Mouse (Mus musculus): ENCODE results near the gene Xrcc1. TPM values are rescaled to one million over a fixed set of nuclear protein-coding genes. Genes with fewer than 3 reads are reported as not detected.

Gene Xrcc1
- total and polyA plus RNA-seq, 3 experiments, result 81.7 to 148 (median 136) TPM

DNA sequence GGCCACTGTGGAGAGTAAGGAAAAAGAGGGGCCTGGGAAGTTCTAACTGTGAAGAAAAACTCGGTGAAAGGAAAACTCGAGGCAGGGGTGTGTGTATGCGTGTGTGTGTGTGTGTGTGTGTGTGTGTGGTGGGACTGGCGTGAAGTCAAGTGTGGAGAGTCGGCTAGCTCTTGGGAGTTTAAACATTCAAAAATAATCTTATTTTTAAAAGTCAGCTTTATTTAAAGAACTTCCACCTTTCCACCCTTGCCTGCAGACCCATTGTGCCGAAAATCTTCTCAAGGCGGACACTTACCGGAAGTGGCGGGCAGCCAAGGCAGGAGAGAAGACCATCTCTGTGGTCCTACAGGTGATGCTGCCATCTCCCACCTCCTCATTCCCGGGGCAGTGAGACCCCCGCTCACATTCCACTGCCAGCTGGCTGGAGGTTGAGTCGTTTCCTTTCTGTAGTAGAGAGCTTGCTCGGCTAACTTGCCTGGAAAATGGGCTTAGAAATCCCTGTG lies 1.5 kb downstream of the Xrcc1 start:
- H3K36me3 ChIP-seq (replicated peaks in 1 of 2; ENCODE audit: control insufficient read depth in 1 of 2, insufficient read depth in 1 of 2, low read length in 1 of 2), result peaks cover 29 to 47% of the 10 kb centered on the region in 2 experiments
- in situ Hi-C loops (cut with MboI; ENCODE audit: low pct_ligation_motif_present, low pct_unique_long_range_greater_than_20kb, low sequenced_read_pairs) (no loop called here), dilution Hi-C loops (cut with MboI; ENCODE audit: extremely low pct_ligation_motif_present, extremely low pct_unique_long_range_greater_than_20kb, low sequenced_read_pairs) (no loop called here)
- H3K27ac ChIP-seq (ENCODE audit: insufficient read depth, low read depth), result no peak overlapping the region
- DNase-seq (ENCODE audit: extremely low read depth), result no peak
- H3K9me3 ChIP-seq (replicated peaks; ENCODE audit: low read length), result peaks cover 6% of the 10 kb centered on the region
- H3K4me2 ChIP-seq (ENCODE audit: insufficient read depth, low read depth, poor library complexity, severe bottlenecking), result peak overlapping the region; percentile 52
- peak overlapping the region; percentile 70 to 97 (median 89) for H3K4me3 ChIP-seq (replicated peaks in 1 of 3; ENCODE audit: low read depth in 2 of 3, low read length in 2 of 3, poor library complexity in 1 of 3)
- peaks cover 3 to 46% of the 10 kb centered on the region in 2 experiments; a peak in 3 of 4 replicates for H3K4me1 ChIP-seq (ENCODE audit: control insufficient read depth in 1 of 2, insufficient read depth in 2 of 2)
- no peaks in the 10 kb centered on the region for H3K27me3 ChIP-seq (replicated peaks)
- H3K9ac ChIP-seq (ENCODE audit: insufficient read depth, low read depth), result peak overlapping the region; percentile 93
- peaks cover 18% of the 10 kb centered on the region for H3K79me2 ChIP-seq (replicated peaks; ENCODE audit: control insufficient read depth, extremely low read depth, insufficient read depth, poor library complexity, severe bottlenecking)
- 0 out of 2 replicates have a peak, but pooled peaks have one; percentile 57 for TF ChIP-seq ZMIZ1 (IDR thresholded peaks at IDR 0.05; ENCODE audit: low read depth, low read length)
- TF ChIP-seq MAX (IDR thresholded peaks at IDR 0.05; ENCODE audit: low read length), result 0 out of 2 replicates have a peak, but pooled peaks have one; percentile 4
- 0 out of 2 replicates have a peak, but pooled peaks have one; percentile 9 for TF ChIP-seq NRF1 (IDR thresholded peaks at IDR 0.05; ENCODE audit: low read depth, low read length)
- no peak for TF ChIP-seq UBTF (IDR thresholded peaks at IDR 0.05; ENCODE audit: low read depth, low read length)
- peak; percentile 59; the same call in 1 of the 2 replicates for TF ChIP-seq ELF1 (IDR thresholded peaks at IDR 0.05; ENCODE audit: low read depth, low read length)

- no peak overlapping the region for H3K4me2 ChIP-seq (ENCODE audit: insufficient read depth, low read depth, poor library complexity, severe bottlenecking)
- DNase-seq (ENCODE audit: extremely low read depth), result no peak
- H3K9me3 ChIP-seq (replicated peaks; ENCODE audit: low read length), result peaks cover 7% of the 10 kb centered on the region
- peaks cover 46 to 82% of the 10 kb centered on the region in 2 experiments for H3K36me3 ChIP-seq (replicated peaks in 1 of 2; ENCODE audit: control insufficient read depth in 1 of 2, insufficient read depth in 1 of 2, low read length in 1 of 2)
- H3K79me2 ChIP-seq (replicated peaks; ENCODE audit: control insufficient read depth, extremely low read depth, insufficient read depth, poor library complexity, severe bottlenecking), result peaks cover 19% of the 10 kb centered on the region
- H3K4me3 ChIP-seq (replicated peaks in 1 of 3; ENCODE audit: low read depth in 2 of 3, low read length in 2 of 3, poor library complexity in 1 of 3), result no peak overlapping the region
- TF ChIP-seq ELF1 (IDR thresholded peaks at IDR 0.05; ENCODE audit: low read depth, low read length) (no peak), CTCF (conservative IDR thresholded peaks at IDR 0.05 in 1 of 2, IDR thresholded peaks at IDR 0.05 in 1 of 2; ENCODE audit: low read depth in 2 of 2, low read length in 2 of 2) (no peak)
- H3K4me1 ChIP-seq (ENCODE audit: control insufficient read depth in 1 of 2, insufficient read depth in 2 of 2), result peaks cover 16 to 66% of the 10 kb centered on the region in 2 experiments
- no peak overlapping the region for H3K27ac ChIP-seq (ENCODE audit: insufficient read depth, low read depth)
- H3K9ac ChIP-seq (ENCODE audit: insufficient read depth, low read depth), result no peak overlapping the region
- H3K27me3 ChIP-seq (replicated peaks), result no peaks in the 10 kb centered on the region
- dilution Hi-C loops (cut with MboI; ENCODE audit: extremely low pct_ligation_motif_present, extremely low pct_unique_long_range_greater_than_20kb, low sequenced_read_pairs) (no loop called here), in situ Hi-C loops (cut with MboI; ENCODE audit: low pct_ligation_motif_present, low pct_unique_long_range_greater_than_20kb, low sequenced_read_pairs) (no loop called here)
Measured at GRCm38 (mm10) chr7:24551985-24552759, 6.1 kb downstream of the Xrcc1 start.

GRCm38 (mm10) chr7:24555786-24556185 lies 9.7 kb downstream of the Xrcc1 start:
- peaks cover 7% of the 10 kb centered on the region for H3K9me3 ChIP-seq (replicated peaks; ENCODE audit: low read length)
- peaks cover 32 to 75% of the 10 kb centered on the region in 2 experiments for H3K4me1 ChIP-seq (ENCODE audit: control insufficient read depth in 1 of 2, insufficient read depth in 2 of 2)
- H3K4me2 ChIP-seq (ENCODE audit: insufficient read depth, low read depth, poor library complexity, severe bottlenecking), result no peak overlapping the region; the same call in 1 of the 2 replicates
- H3K4me3 ChIP-seq (replicated peaks in 1 of 3; ENCODE audit: low read depth in 2 of 3, low read length in 2 of 3, poor library complexity in 1 of 3), result no peak overlapping the region
- no peak overlapping the region for H3K9ac ChIP-seq (ENCODE audit: insufficient read depth, low read depth)
- no peak for DNase-seq (ENCODE audit: extremely low read depth)
- dilution Hi-C loops (cut with MboI; ENCODE audit: extremely low pct_ligation_motif_present, extremely low pct_unique_long_range_greater_than_20kb, low sequenced_read_pairs), result no loop called here
- in situ Hi-C loops (cut with MboI; ENCODE audit: low pct_ligation_motif_present, low pct_unique_long_range_greater_than_20kb, low sequenced_read_pairs), result no loop called here
- peaks cover 48 to 81% of the 10 kb centered on the region in 2 experiments for H3K36me3 ChIP-seq (replicated peaks in 1 of 2; ENCODE audit: control insufficient read depth in 1 of 2, insufficient read depth in 1 of 2, low read length in 1 of 2)
- no peaks in the 10 kb centered on the region for H3K27me3 ChIP-seq (replicated peaks)
- H3K79me2 ChIP-seq (replicated peaks; ENCODE audit: control insufficient read depth, extremely low read depth, insufficient read depth, poor library complexity, severe bottlenecking), result peaks cover 15% of the 10 kb centered on the region
- peak overlapping the region; percentile 16 for H3K27ac ChIP-seq (ENCODE audit: insufficient read depth, low read depth)
- TF ChIP-seq JUND (conservative IDR thresholded peaks at IDR 0.05; ENCODE audit: low read depth, low read length) (no peak), E2F4 (IDR thresholded peaks at IDR 0.05; ENCODE audit: insufficient replicate concordance, low read depth, low read length) (no peak), JUN (IDR thresholded peaks at IDR 0.05; ENCODE audit: insufficient read depth, low read depth, low read length) (no peak), KAT2A (IDR thresholded peaks at IDR 0.05; ENCODE audit: insufficient replicate concordance, low read length) (no peak), UBTF (IDR thresholded peaks at IDR 0.05; ENCODE audit: low read depth, low read length) (no peak), NELFE (IDR thresholded peaks at IDR 0.05; ENCODE audit: low read depth, low read length) (no peak), MAFK (IDR thresholded peaks at IDR 0.05; ENCODE audit: insufficient replicate concordance, low read length) (0 out of 2 replicates have a peak, but pooled peaks have one; percentile 17), RAD21 (IDR thresholded peaks at IDR 0.05; ENCODE audit: low read depth, low read length) (no peak), MAX (IDR thresholded peaks at IDR 0.05; ENCODE audit: low read length) (peak; percentile 52; the same call in 1 of the 2 replicates), SMC3 (IDR thresholded peaks at IDR 0.05; ENCODE audit: low read depth, low read length) (no peak), TBP (conservative IDR thresholded peaks at IDR 0.05; ENCODE audit: low read depth, low read length) (no peak), CHD2 (IDR thresholded peaks at IDR 0.05; ENCODE audit: low read length) (no peak), USF1 (IDR thresholded peaks at IDR 0.05; ENCODE audit: low read depth, low read length) (no peak), GABPA (IDR thresholded peaks at IDR 0.05; ENCODE audit: insufficient replicate concordance, low read depth, low read length) (no peak), RCOR1 (conservative IDR thresholded peaks at IDR 0.05; ENCODE audit: low read depth, low read length) (no peak), IRF4 (IDR thresholded peaks at IDR 0.05; ENCODE audit: low read depth, low read length) (no peak), USF2 (conservative IDR thresholded peaks at IDR 0.05; ENCODE audit: low read depth, low read length) (no peak), ZMIZ1 (IDR thresholded peaks at IDR 0.05; ENCODE audit: low read depth, low read length) (no peak), MEF2A (IDR thresholded peaks at IDR 0.05; ENCODE audit: borderline replicate concordance, low read depth, low read length) (no peak)
